Mouse (Mus musculus) cortical plate, adult 2 months (tissue): ENCODE results near the gene Tpm3.
"Not testable (repeated sequence)": the region's sequence is repeated elsewhere in the genome, so short reads cannot be mapped to it uniquely, and the experiment has no call there.

Source experiments
- CTCF ChIP-seq: fragments of 200-500 bp; IDR thresholded peaks from 2 replicates; pipeline ENCODE4 v1.5.1; 2011; ENCODE audit warnings: mild to moderate bottlenecking, control low read depth, low read length; ENCODE audit not compliant: insufficient read depth; ENCODE audit errors: extremely low read depth
- POLR2A ChIP-seq: fragments of 200-500 bp; IDR thresholded peaks from 2 replicates; pipeline ENCODE4 v1.6.1; 2011; ENCODE audit warnings: mild to moderate bottlenecking, low read length, control low read depth; ENCODE audit not compliant: insufficient read depth; ENCODE audit errors: extremely low read depth

- not testable (repeated sequence) for TF ChIP-seq POLR2A, CTCF
Measured at GRCm38 (mm10) chr3:90122036-90122435, 49.6 kb downstream of the Tpm3 start.
